Mouse (Mus musculus) liver (tissue): Measurements from ENCODE around the gene Erfe.

Experiments used
- DNase-seq: peaks from one replicate; pipeline ENCODE4 v3.0.0-alpha.2; 2020; ENCODE audit warnings: mixed read lengths

The Erfe gene

GRCm38 (mm10) chr1:91366215-91367108 lies at the start of gene Erfe:
TSS of gene Erfe (plus strand) at chr1:91366430.
- peak; percentile 88 for DNase-seq

GRCm38 (mm10) chr1:91317656-91318055 lies 48.6 kb upstream of the Erfe start:
- no peak for DNase-seq

- DNase-seq = peak; percentile 51
These were observed 44.3 kb upstream of the Erfe start, which contains the start of gene Espnl for GRCm38 (mm10) chr1:91321760-91322438. TSS of gene Espnl (plus strand) at chr1:91322075.

- DNase-seq = no peak
These were observed 41.6 kb upstream of the Erfe start for GRCm38 (mm10) chr1:91324646-91325045.

- DNase-seq = no peak
These were observed 40.7 kb upstream of the Erfe start for GRCm38 (mm10) chr1:91325488-91326042.

GRCm38 (mm10) chr1:91332102-91332501 lies 34.1 kb upstream of the Erfe start:
- no peak for DNase-seq

- DNase-seq = no peak
These were observed 32.6 kb upstream of the Erfe start for GRCm38 (mm10) chr1:91333582-91333981.

- no peak for DNase-seq
These were observed 28.9 kb upstream of the Erfe start for GRCm38 (mm10) chr1:91337355-91337754.

- DNase-seq = no peak
These were observed 22.2 kb upstream of the Erfe start for GRCm38 (mm10) chr1:91344001-91344400.

GRCm38 (mm10) chr1:91344921-91345685 lies 21.1 kb upstream of the Erfe start:
- DNase-seq = no peak

- DNase-seq = peak; percentile 68
These were observed 19.3 kb upstream of the Erfe start for GRCm38 (mm10) chr1:91346892-91347291.

- no peak for DNase-seq
These were observed 15.4 kb upstream of the Erfe start, which contains the start of gene Klhl30 for GRCm38 (mm10) chr1:91350841-91351240. TSS of gene Klhl30 (plus strand) at chr1:91351016.

GRCm38 (mm10) chr1:91351249-91351648 lies 15.0 kb upstream of the Erfe start:
- DNase-seq = no peak

GRCm38 (mm10) chr1:91352277-91352676 lies 14.0 kb upstream of the Erfe start:
- no peak for DNase-seq

GRCm38 (mm10) chr1:91356105-91356504 lies 10.1 kb upstream of the Erfe start:
- no peak for DNase-seq

GRCm38 (mm10) chr1:91362113-91362512 lies 4.1 kb upstream of the Erfe start:
- no peak for DNase-seq

- DNase-seq = no peak
These were observed 1.2 kb upstream of the Erfe start for GRCm38 (mm10) chr1:91364822-91365644.

GRCm38 (mm10) chr1:91365816-91366214 lies 415 bp upstream of the Erfe start:
- DNase-seq = no peak

GRCm38 (mm10) chr1:91367295-91367694 lies 1.1 kb downstream of the Erfe start:
- DNase-seq = no peak

- no peak for DNase-seq
These were observed 3.2 kb downstream of the Erfe start for GRCm38 (mm10) chr1:91369408-91369807.

- no peak for DNase-seq
These were observed 3.8 kb downstream of the Erfe start for GRCm38 (mm10) chr1:91370055-91370454.

GRCm38 (mm10) chr1:91373414-91373835 lies 7.2 kb downstream of the Erfe start:
- DNase-seq = peak; percentile 80
